Mouse (Mus musculus) G1E (cell line): Measurements from ENCODE around the gene Fbll1. TPM values are rescaled to one million over a fixed set of nuclear protein-coding genes. Genes with fewer than 3 reads are reported as not detected.

ENCODE experiments used
- ATAC-seq: 2 replicates; pipeline ENCODE4 v1.8.0; 2016; ENCODE audit warnings: mild to moderate bottlenecking; ENCODE audit not compliant: insufficient number of reproducible peaks, poor library complexity, low FRiP score, severe bottlenecking; ENCODE audit errors: extremely low read depth
- DNase-seq: peaks from one replicate; pipeline ENCODE4 v3.0.0; 2012; ENCODE audit warnings: low spot score
- H3K27me3 ChIP-seq: 2 replicates; pipeline ENCODE4 v1.6.1; 2012; ENCODE audit warnings: mild to moderate bottlenecking, low read length, inconsistent platforms; ENCODE audit not compliant: insufficient read depth
- H3K36me3 ChIP-seq: replicated peaks from 2 replicates; pipeline ENCODE3; 2012; ENCODE audit warnings: mild to moderate bottlenecking, inconsistent platforms
- H3K4me1 ChIP-seq: 2 replicates; pipeline ENCODE4 v1.6.1; 2012; ENCODE audit warnings: low read depth, low read length, inconsistent platforms, mixed read lengths; ENCODE audit not compliant: insufficient read depth
- H3K4me3 ChIP-seq: 2 replicates; pipeline ENCODE4 v1.5.1; 2012; ENCODE audit warnings: low read depth, mild to moderate bottlenecking, inconsistent platforms, low read length, moderate library complexity, mixed read lengths
- H3K9me3 ChIP-seq: replicated peaks from 2 replicates; pipeline ENCODE4 v1.6.1; 2012; ENCODE audit warnings: inconsistent platforms
- CTCF ChIP-seq: IDR thresholded peaks from 2 replicates; pipeline ENCODE4 v1.5.1; 2012; ENCODE audit warnings: low read depth, low read length, inconsistent platforms, mixed read lengths
- GATA1 ChIP-seq: IDR thresholded peaks from 2 replicates; pipeline ENCODE4 v1.6.1; 2012; ENCODE audit warnings: borderline replicate concordance, low read length, inconsistent platforms, mixed read lengths
- GATA2 ChIP-seq: IDR thresholded peaks from 2 replicates; pipeline ENCODE4 v1.6.1; 2012; ENCODE audit warnings: low read depth, low read length, inconsistent platforms, borderline replicate concordance
- POLR2AphosphoS5 ChIP-seq: IDR thresholded peaks from 2 replicates; pipeline ENCODE4 v1.6.1; 2012; ENCODE audit warnings: low read depth, low read length, inconsistent platforms; ENCODE audit not compliant: insufficient replicate concordance
- TAL1 ChIP-seq: conservative IDR thresholded peaks from 2 replicates; pipeline ENCODE4 v1.6.1; 2012; ENCODE audit warnings: low read depth, low read length, inconsistent platforms, mixed read lengths
- polyA plus RNA-seq: library from polyadenylated mRNA; stranded (reverse); fragments of >175 nt; gene quantifications from 2 replicates; pipeline ENCODE4 v1.2.3, GENCODE M21; 2012
- total RNA-seq, 2 experiments: library from RNA; stranded (forward) in 1 of 2; stranded (reverse) in 1 of 2; fragments of 200-1000 nt in 1 of 2; fragments of >200 nt in 1 of 2; fragmentation: Nextera tagmentation in 1 of 2; gene quantifications; 2 replicates each; pipeline ENCODE4 v1.2.3; 2014 to 2017

The Fbll1 gene
- total and polyA plus RNA-seq, 3 experiments: 0.11 TPM; not detected in 2

- peaks cover 72% of the 10 kb centered on the region for H3K36me3 ChIP-seq
- H3K27me3 ChIP-seq: no peaks in the 10 kb centered on the region
These were observed 14.7 kb downstream of the Fbll1 start for GRCm38 (mm10) chr11:35784002-35784401.

GRCm38 (mm10) chr11:35783038-35783437, 15.6 kb downstream of the Fbll1 start:
- no peaks in the 10 kb centered on the region for H3K9me3 ChIP-seq
- ATAC-seq (no peak), DNase-seq (no peak)
- no peak overlapping the region for H3K4me3 ChIP-seq
- H3K4me1 ChIP-seq: no peaks in the 10 kb centered on the region
- no peak for TF ChIP-seq CTCF
- no peak for TF ChIP-seq POLR2AphosphoS5
- no peak for TF ChIP-seq GATA1
- TF ChIP-seq TAL1: no peak
- TF ChIP-seq GATA2: no peak
- peaks cover 75% of the 10 kb centered on the region for H3K36me3 ChIP-seq
- H3K27me3 ChIP-seq: no peaks in the 10 kb centered on the region

More at GRCm38 (mm10) chr11:35784002-35784401, 14.7 kb downstream of the Fbll1 start:
- H3K4me3 ChIP-seq: no peak overlapping the region
- no peak for ATAC-seq
- no peak for DNase-seq
- no peaks in the 10 kb centered on the region for H3K9me3 ChIP-seq
- H3K4me1 ChIP-seq: no peaks in the 10 kb centered on the region
- TF ChIP-seq GATA1 (no peak), GATA2 (no peak), POLR2AphosphoS5 (no peak), TAL1 (no peak), CTCF (no peak)

GRCm38 (mm10) chr11:35782444-35782843, 16.2 kb downstream of the Fbll1 start:
- Histone ChIP-seq H3K27me3 (no peaks in the 10 kb centered on the region), H3K9me3 (no peaks in the 10 kb centered on the region), H3K36me3 (peaks cover 79% of the 10 kb centered on the region), H3K4me1 (no peaks in the 10 kb centered on the region), H3K4me3 (no peak overlapping the region)
- no peak for TF ChIP-seq TAL1
- no peak for TF ChIP-seq CTCF
- TF ChIP-seq GATA2: no peak
- no peak for TF ChIP-seq POLR2AphosphoS5
- TF ChIP-seq GATA1: no peak
- DNase-seq: no peak
- no peak for ATAC-seq

- TF ChIP-seq TAL1 (no peak), GATA2 (no peak), GATA1 (no peak), POLR2AphosphoS5 (no peak), CTCF (no peak)
- Histone ChIP-seq H3K4me1 (no peaks in the 10 kb centered on the region), H3K36me3 (peaks cover 87% of the 10 kb centered on the region), H3K4me3 (no peak overlapping the region), H3K9me3 (no peaks in the 10 kb centered on the region), H3K27me3 (no peaks in the 10 kb centered on the region)
- no peak for DNase-seq
- ATAC-seq: no peak
These were observed 18.3 kb downstream of the Fbll1 start for GRCm38 (mm10) chr11:35780336-35780735.

- TF ChIP-seq CTCF (no peak), GATA2 (no peak), POLR2AphosphoS5 (no peak), TAL1 (no peak), GATA1 (no peak)
- no peak for ATAC-seq
- Histone ChIP-seq H3K9me3 (no peaks in the 10 kb centered on the region), H3K36me3 (peaks cover 62% of the 10 kb centered on the region), H3K4me3 (no peak overlapping the region), H3K27me3 (no peaks in the 10 kb centered on the region), H3K4me1 (peaks cover 9% of the 10 kb centered on the region; the same call in 1 of the 2 replicates)
- no peak for DNase-seq
These were observed 22.2 kb downstream of the Fbll1 start for GRCm38 (mm10) chr11:35776452-35776851.

- TF ChIP-seq CTCF (no peak), GATA2 (no peak), GATA1 (no peak), POLR2AphosphoS5 (no peak), TAL1 (no peak)
- DNase-seq (no peak), ATAC-seq (no peak)
- peaks cover 17% of the 10 kb centered on the region for H3K4me1 ChIP-seq
- peaks cover 58% of the 10 kb centered on the region for H3K36me3 ChIP-seq
- no peak overlapping the region for H3K4me3 ChIP-seq
- H3K27me3 ChIP-seq: no peaks in the 10 kb centered on the region
- H3K9me3 ChIP-seq: no peaks in the 10 kb centered on the region
These were observed 23.1 kb downstream of the Fbll1 start for GRCm38 (mm10) chr11:35775606-35776005.
